Mouse (Mus musculus) MEL (cell line): ENCODE measurements around the gene Tmem109. TPM values are rescaled to one million over a fixed set of nuclear protein-coding genes. Genes with fewer than 3 reads are reported as not detected.

ENCODE experiments used
- DNase-seq: peaks from one replicate; pipeline ENCODE4 v3.0.0; 2011; ENCODE audit warnings: low read depth, low spot score
- H3K27ac ChIP-seq: 2 replicates; pipeline ENCODE4 v1.5.1; 2012; ENCODE audit warnings: low read depth, mild to moderate bottlenecking, control low read depth, low read length, moderate library complexity; ENCODE audit not compliant: control insufficient read depth
- H3K27me3 ChIP-seq, 2 experiments: fragments of 150-350 bp in 1 of 2; sonication (generic) in 1 of 2; 2 replicates each; pipeline ENCODE4 v1.6.1; 2012; ENCODE audit warnings: low read length in 2 of 2, mild to moderate bottlenecking in 2 of 2, improper control_type of control experiment in 1 of 2, moderate library complexity in 1 of 2; ENCODE audit not compliant: insufficient read depth in 2 of 2, control insufficient read depth in 1 of 2
- H3K36me3 ChIP-seq, 2 experiments: 2 replicates each; pipeline ENCODE4 v1.6.1; 2012 to 2014; ENCODE audit warnings: low read length in 2 of 2, improper control_type of control experiment in 1 of 2, inconsistent platforms in 1 of 2, mild to moderate bottlenecking in 1 of 2; ENCODE audit not compliant: insufficient read depth in 2 of 2, control insufficient read depth in 1 of 2
- H3K4me1 ChIP-seq, 2 experiments: fragments of 150-350 bp in 1 of 2; sonication (generic) in 1 of 2; 2 replicates each; pipeline ENCODE4 v1.6.1; 2012; ENCODE audit warnings: low read length in 2 of 2, improper control_type of control experiment in 1 of 2, mild to moderate bottlenecking in 1 of 2; ENCODE audit not compliant: insufficient read depth in 2 of 2, control insufficient read depth in 1 of 2
- H3K4me3 ChIP-seq, 2 experiments: fragments of 150-350 bp in 1 of 2; sonication (generic) in 1 of 2; 2 replicates each; pipeline ENCODE4 v1.5.1; 2012; ENCODE audit warnings: low read depth in 2 of 2, low read length in 2 of 2, mild to moderate bottlenecking in 2 of 2, moderate library complexity in 2 of 2, control low read depth in 1 of 2, improper control_type of control experiment in 1 of 2; ENCODE audit not compliant: control insufficient read depth in 1 of 2, insufficient read depth in 1 of 2
- H3K79me2 ChIP-seq: 2 replicates; pipeline ENCODE4 v1.6.1; 2012; ENCODE audit warnings: mild to moderate bottlenecking, low read length, moderate library complexity; ENCODE audit not compliant: control insufficient read depth, poor library complexity, insufficient read depth
- H3K9ac ChIP-seq: 2 replicates; pipeline ENCODE4 v1.6.1; 2012; ENCODE audit warnings: low read depth, mild to moderate bottlenecking, control low read depth, low read length, moderate library complexity; ENCODE audit not compliant: control insufficient read depth, poor library complexity, severe bottlenecking
- H3K9me3 ChIP-seq: fragments of 150-350 bp; sonication (generic); replicated peaks from 2 replicates; pipeline ENCODE4 v1.6.1; 2012; ENCODE audit warnings: mild to moderate bottlenecking, low read length, improper control_type of control experiment, moderate library complexity; ENCODE audit not compliant: insufficient read depth
- CHD1 ChIP-seq: IDR thresholded peaks from 2 replicates; pipeline ENCODE4 v1.6.1; 2012; ENCODE audit warnings: low read depth, mild to moderate bottlenecking, inconsistent platforms, low read length, improper control_type of control experiment
- CHD2 ChIP-seq: IDR thresholded peaks from 2 replicates; pipeline ENCODE4 v1.6.1; 2011; ENCODE audit warnings: low read length, improper control_type of control experiment
- E2F4 ChIP-seq: IDR thresholded peaks from 2 replicates; pipeline ENCODE4 v1.6.1; 2011; ENCODE audit warnings: low read depth, low read length, improper control_type of control experiment, borderline replicate concordance
- ELF1 ChIP-seq: IDR thresholded peaks from 2 replicates; pipeline ENCODE4 v1.6.1; 2014; ENCODE audit warnings: low read depth, mild to moderate bottlenecking, inconsistent platforms, low read length, improper control_type of control experiment, moderate library complexity
- ETS1 ChIP-seq: IDR thresholded peaks from 2 replicates; pipeline ENCODE4 v1.6.1; 2012; ENCODE audit warnings: low read depth, mild to moderate bottlenecking, inconsistent platforms, low read length, improper control_type of control experiment, moderate library complexity
- GABPA ChIP-seq: IDR thresholded peaks from 2 replicates; pipeline ENCODE4 v1.6.1; 2012; ENCODE audit warnings: low read depth, mild to moderate bottlenecking, inconsistent platforms, low read length, improper control_type of control experiment, moderate library complexity
- GATA1 ChIP-seq: IDR thresholded peaks from 2 replicates; pipeline ENCODE4 v1.6.1; 2011; ENCODE audit warnings: low read depth, low read length, improper control_type of control experiment
- HCFC1 ChIP-seq: IDR thresholded peaks from 2 replicates; pipeline ENCODE4 v1.6.1; 2012; ENCODE audit warnings: low read depth, mild to moderate bottlenecking, inconsistent platforms, low read length, improper control_type of control experiment, moderate library complexity
- JUND ChIP-seq: IDR thresholded peaks from 2 replicates; pipeline ENCODE4 v1.6.1; 2011; ENCODE audit warnings: low read depth, mild to moderate bottlenecking, improper control_type of control experiment, low read length
- KAT2A ChIP-seq: conservative IDR thresholded peaks from 2 replicates; pipeline ENCODE4 v1.6.1; 2012; ENCODE audit warnings: low read depth, low read length, improper control_type of control experiment, inconsistent platforms
- MAFK ChIP-seq: IDR thresholded peaks from 2 replicates; pipeline ENCODE4 v1.6.1; 2011; ENCODE audit warnings: low read depth, mild to moderate bottlenecking, low read length, improper control_type of control experiment, borderline replicate concordance
- MAX ChIP-seq: IDR thresholded peaks from 2 replicates; pipeline ENCODE4 v1.6.1; 2011; ENCODE audit warnings: low read length, improper control_type of control experiment
- MXI1 ChIP-seq: IDR thresholded peaks from 2 replicates; pipeline ENCODE4 v1.6.1; 2011; ENCODE audit warnings: mild to moderate bottlenecking, low read depth, low read length, improper control_type of control experiment
- MYC ChIP-seq: IDR thresholded peaks from 2 replicates; pipeline ENCODE4 v1.6.1; 2011; ENCODE audit warnings: low read depth, mild to moderate bottlenecking, low read length, improper control_type of control experiment, moderate library complexity
- NELFE ChIP-seq: IDR thresholded peaks from 2 replicates; pipeline ENCODE4 v1.6.1; 2011; ENCODE audit warnings: low read depth, low read length, improper control_type of control experiment
- NRF1 ChIP-seq: IDR thresholded peaks from 2 replicates; pipeline ENCODE4 v1.6.1; 2014; ENCODE audit warnings: low read depth, mild to moderate bottlenecking, inconsistent platforms, low read length, improper control_type of control experiment, moderate library complexity; ENCODE audit not compliant: poor library complexity, insufficient read depth, severe bottlenecking
- POLR2A ChIP-seq, 2 experiments: IDR thresholded peaks; 2 replicates each; pipeline ENCODE4 v1.6.1; 2011 to 2012; ENCODE audit warnings: low read length in 2 of 2, mild to moderate bottlenecking in 2 of 2, control low read depth in 1 of 2, improper control_type of control experiment in 1 of 2, low read depth in 1 of 2, moderate library complexity in 1 of 2; ENCODE audit not compliant: control insufficient read depth in 1 of 2, insufficient read depth in 1 of 2, poor library complexity in 1 of 2
- POLR2AphosphoS2 ChIP-seq: IDR thresholded peaks from 2 replicates; pipeline ENCODE4 v1.6.1; 2011; ENCODE audit warnings: low read length, improper control_type of control experiment
- POLR2AphosphoS5 ChIP-seq: IDR thresholded peaks from 2 replicates; pipeline ENCODE4 v1.6.1; 2012; ENCODE audit warnings: low read depth, borderline replicate concordance, mild to moderate bottlenecking, inconsistent platforms, low read length, moderate library complexity, mixed read lengths
- RAD21 ChIP-seq: IDR thresholded peaks from 2 replicates; pipeline ENCODE4 v1.6.1; 2011; ENCODE audit warnings: mild to moderate bottlenecking, low read depth, low read length, improper control_type of control experiment
- SIN3A ChIP-seq: IDR thresholded peaks from 2 replicates; pipeline ENCODE4 v1.6.1; 2012; ENCODE audit warnings: low read length, improper control_type of control experiment, inconsistent platforms
- TAL1 ChIP-seq: IDR thresholded peaks from 2 replicates; pipeline ENCODE4 v1.6.1; 2012; ENCODE audit warnings: mild to moderate bottlenecking, inconsistent platforms, low read length, moderate library complexity, mixed read lengths
- TBP ChIP-seq: IDR thresholded peaks from 2 replicates; pipeline ENCODE4 v1.8.0; 2011; ENCODE audit warnings: low read depth, low read length, improper control_type of control experiment
- TCF12 ChIP-seq: IDR thresholded peaks from 2 replicates; pipeline ENCODE4 v1.6.1; 2014; ENCODE audit warnings: low read depth, mild to moderate bottlenecking, inconsistent platforms, low read length, improper control_type of control experiment, moderate library complexity
- UBTF ChIP-seq: IDR thresholded peaks from 2 replicates; pipeline ENCODE4 v1.6.1; 2012; ENCODE audit warnings: low read depth, mild to moderate bottlenecking, inconsistent platforms, low read length, improper control_type of control experiment, moderate library complexity, borderline replicate concordance; ENCODE audit not compliant: insufficient read depth
- USF2 ChIP-seq, 2 experiments: IDR thresholded peaks; 2 replicates each; pipeline ENCODE4 v1.6.1; 2011 to 2012; ENCODE audit warnings: improper control_type of control experiment in 2 of 2, low read length in 2 of 2, borderline replicate concordance in 1 of 2, inconsistent platforms in 1 of 2, low read depth in 1 of 2, mild to moderate bottlenecking in 1 of 2; ENCODE audit not compliant: insufficient read depth in 1 of 2
- ZKSCAN1 ChIP-seq: IDR thresholded peaks from 2 replicates; pipeline ENCODE4 v1.6.1; 2012; ENCODE audit warnings: low read depth, mild to moderate bottlenecking, inconsistent platforms, low read length, improper control_type of control experiment, moderate library complexity
- ZNF384 ChIP-seq: IDR thresholded peaks from 2 replicates; pipeline ENCODE4 v1.6.1; 2012; ENCODE audit warnings: low read depth, mild to moderate bottlenecking, inconsistent platforms, low read length, improper control_type of control experiment
- polyA plus RNA-seq, 2 experiments: library from polyadenylated mRNA; stranded (reverse) in 1 of 2; unstranded in 1 of 2; fragments of >175 nt in 1 of 2; fragments of >200 nt in 1 of 2; gene quantifications; 2 replicates each; pipeline versions ENCODE4 v1.2.1 to v1.2.4; 2012; ENCODE audit warnings: low replicate concordance in 2 of 2, low read depth in 1 of 2; ENCODE audit not compliant: insufficient read length in 2 of 2, insufficient read depth in 1 of 2, missing spikeins in 1 of 2
- total RNA-seq: library from RNA; depleted of rRNA; stranded (reverse); fragments of 300-350 nt; gene quantifications from 2 replicates; pipeline ENCODE4 v1.2.3, GENCODE M21; 2012

Gene Tmem109
- total and polyA plus RNA-seq, 3 experiments: 30.4 to 42.4 TPM; not detected in 1

GRCm38 (mm10) chr19:10895016-10895528 lies 13.3 kb upstream of the Tmem109 start, which contains the start of gene Prpf19:
TSS of gene Prpf19 (plus strand) at chr19:10895231.
- no peak for TF ChIP-seq TAL1
- peak; percentile 73; the same call in 1 of the 2 replicates for TF ChIP-seq ZKSCAN1
- peak; percentile 87 for TF ChIP-seq KAT2A
- TF ChIP-seq E2F4: peak; percentile 91
- 0 out of 2 replicates have a peak, but pooled peaks have one; percentile 4 for TF ChIP-seq NRF1
- TF ChIP-seq MXI1: peak; percentile 98
- 0 out of 2 replicates have a peak, but pooled peaks have one; percentile 21 for TF ChIP-seq TCF12
- peak; percentile 84 for TF ChIP-seq POLR2AphosphoS2
- TF ChIP-seq MYC: peak; percentile 94
- no peak for TF ChIP-seq POLR2AphosphoS5
- peak; percentile 87 for TF ChIP-seq MAX
- TF ChIP-seq TBP: peak; percentile 55
- TF ChIP-seq CHD1: no peak
- peak; percentile 99 for TF ChIP-seq HCFC1
- peak; percentile 93 for TF ChIP-seq SIN3A
- peak; percentile 96 for TF ChIP-seq ELF1
- peak; percentile 96 to 97 for TF ChIP-seq POLR2A (IDR thresholded peaks at IDR 0.05; ENCODE audit: control insufficient read depth in 1 of 2, insufficient read depth in 1 of 2, low read depth in 1 of 2, low read length in 2 of 2, poor library complexity in 1 of 2)
- no peak for TF ChIP-seq RAD21
- peak; percentile 94 for TF ChIP-seq NELFE
- peak; percentile 100 for TF ChIP-seq ZNF384
- peaks cover 35% of the 10 kb centered on the region for H3K79me2 ChIP-seq
- peaks cover 0 to 3% of the 10 kb centered on the region in 2 experiments; a peak in 3 of 4 replicates for H3K27me3 ChIP-seq

GRCm38 (mm10) chr19:10892201-10892600 lies 10.4 kb upstream of the Tmem109 start:
- H3K27ac ChIP-seq: no peak overlapping the region
- TF ChIP-seq MYC: no peak
- TF ChIP-seq ZNF384: no peak
- TF ChIP-seq CHD2: no peak
- no peak for TF ChIP-seq GABPA
- no peak for TF ChIP-seq CHD1
- no peak for TF ChIP-seq JUND
- no peak for TF ChIP-seq GATA1
- no peak for TF ChIP-seq NRF1
- no peak for TF ChIP-seq MAFK
- no peak for TF ChIP-seq NELFE
- TF ChIP-seq POLR2A (IDR thresholded peaks at IDR 0.05; ENCODE audit: control insufficient read depth in 1 of 2, insufficient read depth in 1 of 2, low read depth in 1 of 2, low read length in 2 of 2, poor library complexity in 1 of 2): no peak
- TF ChIP-seq USF2 (IDR thresholded peaks at IDR 0.05; ENCODE audit: borderline replicate concordance in 1 of 2, insufficient read depth in 1 of 2, low read depth in 1 of 2, low read length in 2 of 2): no peak
- TF ChIP-seq UBTF: no peak
- no peak for TF ChIP-seq ZKSCAN1
- TF ChIP-seq TBP: no peak
- no peak for TF ChIP-seq POLR2AphosphoS5
- TF ChIP-seq ETS1: no peak
- TF ChIP-seq POLR2AphosphoS2: no peak

More at GRCm38 (mm10) chr19:10895016-10895528, 13.3 kb upstream of the Tmem109 start, which contains the start of gene Prpf19:
- DNase-seq: peak; percentile 98
- Histone ChIP-seq H3K9ac (peak within 1 kb of the TSS; percentile 97), H3K9me3 (no peaks in the 10 kb centered on the region), H3K36me3 (peaks cover 2 to 13% of the 10 kb centered on the region in 2 experiments; a peak in 3 of 4 replicates), H3K27ac (peak within 1 kb of the TSS; percentile 78), H3K4me1 (peaks cover 0 to 7% of the 10 kb centered on the region in 2 experiments; a peak in 1 of 4 replicates), H3K4me3 (peak within 1 kb of the TSS; percentile 69 to 97)

More at GRCm38 (mm10) chr19:10892201-10892600, 10.4 kb upstream of the Tmem109 start:
- H3K9ac ChIP-seq: no peak overlapping the region
- H3K4me3 ChIP-seq: no peak overlapping the region
- peaks cover 2 to 3% of the 10 kb centered on the region in 2 experiments for H3K27me3 ChIP-seq
- H3K9me3 ChIP-seq: no peaks in the 10 kb centered on the region
- no peak for DNase-seq
- H3K4me1 ChIP-seq: peaks cover 0 to 7% of the 10 kb centered on the region in 2 experiments; a peak in 1 of 4 replicates
- peaks cover 21% of the 10 kb centered on the region for H3K79me2 ChIP-seq
- H3K36me3 ChIP-seq: peaks cover 0 to 13% of the 10 kb centered on the region in 2 experiments; a peak in 2 of 4 replicates
